Mouse (Mus musculus) E14TG2a.4 (cell line): ENCODE results near the gene Poldip3.

ENCODE experiments used
- CTCF ChIP-seq: conservative IDR thresholded peaks from 2 replicates; pipeline ENCODE4 v1.5.1; 2014; ENCODE audit warnings: low read length
- POU5F1 ChIP-seq: IDR thresholded peaks from 2 replicates; pipeline ENCODE4 v1.6.1; 2014; ENCODE audit warnings: low read length, borderline replicate concordance

GRCm38 (mm10) chr15:83176653-83177052 is 27.5 kb upstream of the Poldip3 start:
- no peak for TF ChIP-seq CTCF
- TF ChIP-seq POU5F1: no peak
